Mouse (Mus musculus): ENCODE data around the gene Gm13288. TPM values are rescaled to one million over a fixed set of nuclear protein-coding genes. Genes with fewer than 3 reads are reported as not detected.

The Gm13288 gene
- total RNA-seq, 2 experiments from 2014 or later = not detected

Other genes with a start within 250 kb of the Gm13288 start
Only the 30 nearest of the 31 such genes appear.
- not detected in 2 replicates for gene Ifna14, start 233.7 kb upstream of the Gm13288 start, total RNA-seq (2015; ENCODE audit: low replicate concordance)
- not detected in 2 replicates for gene Ifna14, start 233.7 kb upstream of the Gm13288 start, total RNA-seq (2017; ENCODE audit: low replicate concordance)
- gene Ifna9, start 213.1 kb upstream of the Gm13288 start, total RNA-seq (2015; ENCODE audit: low replicate concordance) = not detected in 2 replicates
- not detected in 2 replicates for gene Ifna9, start 213.1 kb upstream of the Gm13288 start, total RNA-seq (2017; ENCODE audit: low replicate concordance)
- not detected in 2 replicates for gene Ifna12, start 202.2 kb upstream of the Gm13288 start, total RNA-seq (2015; ENCODE audit: low replicate concordance)
- gene Ifna12, start 202.2 kb upstream of the Gm13288 start, total RNA-seq (2017; ENCODE audit: low replicate concordance) = not detected in 2 replicates
- not detected in 2 replicates for gene C87499, start 171.1 kb upstream of the Gm13288 start, total RNA-seq (2015; ENCODE audit: low replicate concordance)
- gene C87499, start 171.1 kb upstream of the Gm13288 start, total RNA-seq (2017; ENCODE audit: low replicate concordance) = not detected in 2 replicates
- not detected in 2 replicates for gene Ifna13, start 161.1 kb upstream of the Gm13288 start, total RNA-seq (2015; ENCODE audit: low replicate concordance)
- not detected in 2 replicates for gene Ifna13, start 161.1 kb upstream of the Gm13288 start, total RNA-seq (2017; ENCODE audit: low replicate concordance)
- not detected in 2 replicates for gene Ifna16, start 128.6 kb upstream of the Gm13288 start, total RNA-seq (2015; ENCODE audit: low replicate concordance)
- gene Ifna16, start 128.6 kb upstream of the Gm13288 start, total RNA-seq (2017; ENCODE audit: low replicate concordance) = not detected in 2 replicates
- not detected in 2 replicates for gene Ifna2, start 121.6 kb upstream of the Gm13288 start, total RNA-seq (2015; ENCODE audit: low replicate concordance)
- gene Ifna2, start 121.6 kb upstream of the Gm13288 start, total RNA-seq (2017; ENCODE audit: low replicate concordance) = not detected in 2 replicates
- not detected in 2 replicates for gene Ifnab, start 114.2 kb upstream of the Gm13288 start, total RNA-seq (2015; ENCODE audit: low replicate concordance)
- gene Ifnab, start 114.2 kb upstream of the Gm13288 start, total RNA-seq (2017; ENCODE audit: low replicate concordance) = not detected in 2 replicates
- gene Gm26566, start 83.7 kb upstream of the Gm13288 start, total RNA-seq (2015; ENCODE audit: low replicate concordance) = not detected in 2 replicates
- gene Gm26566, start 83.7 kb upstream of the Gm13288 start, total RNA-seq (2017; ENCODE audit: low replicate concordance) = not detected in 2 replicates
- gene Klhl9, start 83.1 kb upstream of the Gm13288 start, total RNA-seq (2015; ENCODE audit: low replicate concordance) = 18.6 and 26.3 TPM in 2 replicates
- gene Klhl9, start 83.1 kb upstream of the Gm13288 start, total RNA-seq (2017; ENCODE audit: low replicate concordance) = 24.0 and 29.5 TPM in 2 replicates
- not detected in 2 replicates for gene Gm13271, start 50.7 kb upstream of the Gm13288 start, total RNA-seq (2015; ENCODE audit: low replicate concordance)
- not detected in 2 replicates for gene Gm13271, start 50.7 kb upstream of the Gm13288 start, total RNA-seq (2017; ENCODE audit: low replicate concordance)
- gene Gm13283, start 45.4 kb upstream of the Gm13288 start, total RNA-seq (2015; ENCODE audit: low replicate concordance) = not detected in 2 replicates
- not detected in 2 replicates for gene Gm13283, start 45.4 kb upstream of the Gm13288 start, total RNA-seq (2017; ENCODE audit: low replicate concordance)
- gene Gm13290, start 31.7 kb upstream of the Gm13288 start, total RNA-seq (2015; ENCODE audit: low replicate concordance) = not detected in 2 replicates
- gene Gm13290, start 31.7 kb upstream of the Gm13288 start, total RNA-seq (2017; ENCODE audit: low replicate concordance) = not detected in 2 replicates
- gene Gm13289, start 28.6 kb upstream of the Gm13288 start, total RNA-seq (2015; ENCODE audit: low replicate concordance) = not detected in 2 replicates
- gene Gm13289, start 28.6 kb upstream of the Gm13288 start, total RNA-seq (2017; ENCODE audit: low replicate concordance) = not detected in 2 replicates
- not detected in 2 replicates for gene Gm13272, start 25.7 kb upstream of the Gm13288 start, total RNA-seq (2015; ENCODE audit: low replicate concordance)
- not detected in 2 replicates for gene Gm13272, start 25.7 kb upstream of the Gm13288 start, total RNA-seq (2017; ENCODE audit: low replicate concordance)
- gene Ifnz, start 23.4 kb upstream of the Gm13288 start, total RNA-seq (2015; ENCODE audit: low replicate concordance) = not detected in 2 replicates
- not detected in 2 replicates for gene Ifnz, start 23.4 kb upstream of the Gm13288 start, total RNA-seq (2017; ENCODE audit: low replicate concordance)
- not detected in 2 replicates for gene Gm13276, start 19.8 kb upstream of the Gm13288 start, total RNA-seq (2015; ENCODE audit: low replicate concordance)
- not detected in 2 replicates for gene Gm13276, start 19.8 kb upstream of the Gm13288 start, total RNA-seq (2017; ENCODE audit: low replicate concordance)
- not detected in 2 replicates for gene Gm13277, start 16.9 kb upstream of the Gm13288 start, total RNA-seq (2015; ENCODE audit: low replicate concordance)
- gene Gm13277, start 16.9 kb upstream of the Gm13288 start, total RNA-seq (2017; ENCODE audit: low replicate concordance) = not detected in 2 replicates
- not detected in 2 replicates for gene Gm13278, start 14.0 kb upstream of the Gm13288 start, total RNA-seq (2015; ENCODE audit: low replicate concordance)
- not detected in 2 replicates for gene Gm13278, start 14.0 kb upstream of the Gm13288 start, total RNA-seq (2017; ENCODE audit: low replicate concordance)
- not detected in 2 replicates for gene Gm13275, start 11.0 kb upstream of the Gm13288 start, total RNA-seq (2015; ENCODE audit: low replicate concordance)
- not detected in 2 replicates for gene Gm13275, start 11.0 kb upstream of the Gm13288 start, total RNA-seq (2017; ENCODE audit: low replicate concordance)
- not detected in 2 replicates for gene Gm13279, start 8.1 kb upstream of the Gm13288 start, total RNA-seq (2015; ENCODE audit: low replicate concordance)
- not detected in 2 replicates for gene Gm13279, start 8.1 kb upstream of the Gm13288 start, total RNA-seq (2017; ENCODE audit: low replicate concordance)
- not detected in 2 replicates for gene Gm13285, start 5.9 kb upstream of the Gm13288 start, total RNA-seq (2015; ENCODE audit: low replicate concordance)
- gene Gm13285, start 5.9 kb upstream of the Gm13288 start, total RNA-seq (2017; ENCODE audit: low replicate concordance) = not detected in 2 replicates
- not detected in 2 replicates for gene Gm13287, start 2.3 kb upstream of the Gm13288 start, total RNA-seq (2015; ENCODE audit: low replicate concordance)
- gene Gm13287, start 2.3 kb upstream of the Gm13288 start, total RNA-seq (2017; ENCODE audit: low replicate concordance) = not detected in 2 replicates
- not detected in 2 replicates for gene Ifna7, start 10.7 kb downstream of the Gm13288 start, total RNA-seq (2015; ENCODE audit: low replicate concordance)
- not detected in 2 replicates for gene Ifna7, start 10.7 kb downstream of the Gm13288 start, total RNA-seq (2017; ENCODE audit: low replicate concordance)
- not detected in 2 replicates for gene Ifna11, start 14.4 kb downstream of the Gm13288 start, total RNA-seq (2015; ENCODE audit: low replicate concordance)
- gene Ifna11, start 14.4 kb downstream of the Gm13288 start, total RNA-seq (2017; ENCODE audit: low replicate concordance) = not detected in 2 replicates
- gene Ifna6, start 21.9 kb downstream of the Gm13288 start, total RNA-seq (2015; ENCODE audit: low replicate concordance) = not detected in 2 replicates
- not detected in 2 replicates for gene Ifna6, start 21.9 kb downstream of the Gm13288 start, total RNA-seq (2017; ENCODE audit: low replicate concordance)
- gene Ifna5, start 30.0 kb downstream of the Gm13288 start, total RNA-seq (2015; ENCODE audit: low replicate concordance) = not detected in 2 replicates
- gene Ifna5, start 30.0 kb downstream of the Gm13288 start, total RNA-seq (2017; ENCODE audit: low replicate concordance) = not detected in 2 replicates
- gene Ifna4, start 36.3 kb downstream of the Gm13288 start, total RNA-seq (2015; ENCODE audit: low replicate concordance) = not detected in 2 replicates
- not detected in 2 replicates for gene Ifna4, start 36.3 kb downstream of the Gm13288 start, total RNA-seq (2017; ENCODE audit: low replicate concordance)
- gene Ifna1, start 44.6 kb downstream of the Gm13288 start, total RNA-seq (2015; ENCODE audit: low replicate concordance) = not detected in 2 replicates
- not detected in 2 replicates for gene Ifna1, start 44.6 kb downstream of the Gm13288 start, total RNA-seq (2017; ENCODE audit: low replicate concordance)
- gene Ifne, start 74.7 kb downstream of the Gm13288 start, total RNA-seq (2015; ENCODE audit: low replicate concordance) = not detected in 2 replicates
- not detected in 2 replicates for gene Ifne, start 74.7 kb downstream of the Gm13288 start, total RNA-seq (2017; ENCODE audit: low replicate concordance)